Mouse (Mus musculus): ENCODE results near the gene Tecpr2. TPM values are rescaled to one million over a fixed set of nuclear protein-coding genes. Genes with fewer than 3 reads are reported as not detected.

Tecpr2 gene
- total and polyA plus RNA-seq, 2 experiments from 2014 or later: 4.9 to 22.9 TPM

DNA sequence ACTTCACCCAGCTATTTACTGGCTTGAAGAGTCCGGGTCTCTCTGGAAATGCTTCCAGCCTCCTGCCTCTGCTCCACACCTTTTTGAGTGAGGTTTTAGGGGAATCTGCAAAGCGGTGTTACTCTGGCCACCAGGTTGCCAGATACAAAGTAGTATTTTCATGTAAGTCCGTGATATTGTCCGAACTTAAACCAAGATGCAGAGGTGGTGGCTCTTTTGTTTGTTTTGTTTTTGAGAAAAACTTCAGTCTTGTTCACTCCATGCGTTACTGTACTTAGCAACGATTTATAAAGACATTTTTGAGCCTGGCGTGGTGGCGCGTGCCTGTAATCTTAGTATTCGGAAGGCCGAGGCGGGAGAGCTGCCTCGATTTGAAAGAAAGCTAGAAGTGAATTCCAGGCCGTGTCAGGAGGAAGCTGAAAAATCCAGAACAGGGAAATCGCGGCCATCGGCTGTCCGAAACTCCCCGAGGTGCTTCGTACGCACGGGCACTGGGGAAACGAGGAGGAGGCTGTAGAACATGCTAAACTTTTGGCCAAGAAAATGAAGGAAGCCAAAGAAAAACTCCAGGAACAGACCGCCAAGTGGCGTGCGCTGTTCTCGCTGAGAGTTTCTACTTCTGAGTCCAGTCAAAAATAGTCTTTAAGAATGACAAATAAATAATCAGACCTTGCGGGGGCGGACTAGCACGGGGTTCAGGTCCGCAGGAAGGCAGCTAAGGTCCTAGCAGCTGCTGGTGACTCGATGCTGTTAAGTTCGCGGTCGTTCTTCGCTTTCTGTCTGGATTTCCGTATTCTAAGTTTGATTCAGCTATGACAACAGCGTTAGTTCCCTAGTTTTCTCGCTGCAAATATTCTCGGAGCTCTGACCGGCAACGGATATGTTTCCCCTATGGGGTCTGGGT is 44.6 kb upstream of the Tecpr2 start:
- Histone ChIP-seq H3K4me1 (ENCODE audit: insufficient read depth, low read length) (0 out of 2 replicates have a peak, but pooled peaks cover 3% of the 10 kb centered on the region), H3K4me3 (ENCODE audit: low read depth, low read length) (peak overlapping the region; percentile 32), H3K36me3 (ENCODE audit: insufficient read depth, low read length) (no peaks in the 10 kb centered on the region), H3K9ac (replicated peaks; ENCODE audit: low read length, poor library complexity, severe bottlenecking) (0 out of 2 replicates have a peak overlapping the region, but pooled peaks have one; percentile 19), H3K27me3 (ENCODE audit: insufficient read depth, low read length) (peaks cover 20% of the 10 kb centered on the region; the same call in 1 of the 2 replicates), H3K27ac (ENCODE audit: low read depth, low read length) (no peak overlapping the region; the same call in 1 of the 2 replicates), H3K4me2 (ENCODE audit: low read depth, low read length, poor library complexity, severe bottlenecking) (peak overlapping the region; percentile 43), H3K9me3 (ENCODE audit: low read length) (no peaks in the 10 kb centered on the region)
- 0 out of 2 replicates have a peak, but pooled peaks have one; percentile 1 for TF ChIP-seq CTCF (IDR thresholded peaks at IDR 0.05)
- no peak for ATAC-seq (ENCODE audit: low FRiP score)
- 2% methylated on average over 42 of the region's 42 CpGs for WGBS
- DNase-seq (ENCODE audit: low spot score): peak; percentile 24

DNA sequence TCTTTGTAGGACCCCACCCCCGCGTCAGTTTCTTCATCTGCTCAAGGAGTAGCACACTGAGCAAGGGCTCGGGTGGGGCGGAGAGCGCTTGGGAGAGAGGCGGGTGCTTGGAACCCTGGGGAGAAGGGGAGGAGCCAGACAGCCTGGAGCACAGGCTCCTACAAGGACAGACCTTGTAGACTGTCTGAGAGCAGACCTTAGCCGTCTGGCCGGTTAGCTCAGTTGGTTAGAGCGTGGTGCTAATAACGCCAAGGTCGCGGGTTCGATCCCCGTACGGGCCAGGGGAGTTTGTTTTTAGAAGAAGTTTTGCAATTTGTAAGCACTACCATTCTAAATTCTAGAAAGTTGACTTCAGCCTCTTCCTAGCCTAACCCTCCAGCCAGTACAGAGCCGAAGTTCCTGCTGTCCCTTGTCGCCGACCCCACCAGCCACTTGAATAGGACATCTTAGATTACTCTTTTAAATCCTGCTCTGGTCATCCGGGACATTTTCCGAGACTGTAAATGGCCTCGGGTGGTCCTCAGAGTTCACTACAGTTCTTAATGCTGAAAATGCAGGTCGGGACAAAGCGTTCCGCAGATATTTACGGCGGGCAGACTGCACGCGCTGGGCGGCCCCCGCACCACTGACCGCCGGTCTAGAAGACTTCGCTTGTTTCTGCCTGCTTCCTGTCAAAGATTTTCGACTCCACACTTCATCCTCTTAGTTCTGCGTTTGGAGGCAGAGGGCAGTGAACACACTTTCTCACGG is 43.8 kb upstream of the Tecpr2 start:
- Histone ChIP-seq H3K4me2 (ENCODE audit: low read depth, low read length, poor library complexity, severe bottlenecking) (peak overlapping the region; percentile 43), H3K27ac (ENCODE audit: low read depth, low read length) (no peak overlapping the region; the same call in 1 of the 2 replicates), H3K4me3 (ENCODE audit: low read depth, low read length) (peak overlapping the region; percentile 32), H3K4me1 (ENCODE audit: insufficient read depth, low read length) (0 out of 2 replicates have a peak, but pooled peaks cover 3% of the 10 kb centered on the region), H3K36me3 (ENCODE audit: insufficient read depth, low read length) (no peaks in the 10 kb centered on the region), H3K9me3 (ENCODE audit: low read length) (no peaks in the 10 kb centered on the region), H3K9ac (replicated peaks; ENCODE audit: low read length, poor library complexity, severe bottlenecking) (0 out of 2 replicates have a peak overlapping the region, but pooled peaks have one; percentile 19), H3K27me3 (ENCODE audit: insufficient read depth, low read length) (peaks cover 20% of the 10 kb centered on the region; the same call in 1 of the 2 replicates)
- no peak for TF ChIP-seq CTCF (IDR thresholded peaks at IDR 0.05)
- peak; percentile 59 for ATAC-seq (ENCODE audit: low FRiP score)
- under 1% methylated on average over 36 of the region's 36 CpGs for WGBS
- DNase-seq (ENCODE audit: low spot score): peak; percentile 87

DNA sequence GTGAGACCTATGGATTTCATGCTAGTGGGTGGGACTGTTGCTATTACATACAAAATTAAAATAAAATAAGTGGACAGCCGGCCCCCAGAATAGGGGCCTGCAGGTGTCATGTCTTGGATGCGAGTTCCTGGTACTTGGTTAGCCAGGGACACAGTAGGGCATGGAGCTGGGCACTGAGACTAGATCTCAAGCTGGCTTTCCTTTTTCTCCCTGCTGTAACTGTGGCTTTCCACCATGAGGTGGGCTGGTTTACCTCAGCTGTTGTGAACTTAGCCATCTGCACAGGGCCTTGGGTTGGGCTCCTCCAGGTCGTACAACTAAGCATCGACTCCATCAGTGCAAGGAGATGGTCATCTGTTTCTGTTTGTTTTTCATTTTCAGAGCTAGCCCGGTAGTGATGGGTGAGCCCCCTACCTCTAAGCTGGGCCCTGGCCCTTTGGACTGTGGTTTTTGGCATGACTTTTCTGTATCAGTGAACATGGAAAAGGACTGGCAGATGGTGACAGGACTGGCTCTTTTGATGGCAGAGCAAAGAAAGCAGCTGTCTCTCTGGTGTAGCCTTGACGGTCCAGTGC is 42.8 kb upstream of the Tecpr2 start:
- no peak overlapping the region for H3K9ac ChIP-seq (replicated peaks; ENCODE audit: low read length, poor library complexity, severe bottlenecking)
- peaks cover 20% of the 10 kb centered on the region; the same call in 1 of the 2 replicates for H3K27me3 ChIP-seq (ENCODE audit: insufficient read depth, low read length)
- TF ChIP-seq CTCF (IDR thresholded peaks at IDR 0.05): no peak
- H3K4me1 ChIP-seq (ENCODE audit: insufficient read depth, low read length): peaks cover 11% of the 10 kb centered on the region
- no peak overlapping the region for H3K27ac ChIP-seq (ENCODE audit: low read depth, low read length)
- DNase-seq (ENCODE audit: low spot score): peak; percentile 33
- no peak overlapping the region for H3K4me3 ChIP-seq (ENCODE audit: low read depth, low read length)
- ATAC-seq (ENCODE audit: low FRiP score): no peak
- no peaks in the 10 kb centered on the region for H3K9me3 ChIP-seq (ENCODE audit: low read length)
- 67% methylated on average over 6 of the region's 6 CpGs for WGBS
- H3K4me2 ChIP-seq (ENCODE audit: low read depth, low read length, poor library complexity, severe bottlenecking): peak overlapping the region; percentile 43
- no peaks in the 10 kb centered on the region for H3K36me3 ChIP-seq (ENCODE audit: insufficient read depth, low read length)

DNA sequence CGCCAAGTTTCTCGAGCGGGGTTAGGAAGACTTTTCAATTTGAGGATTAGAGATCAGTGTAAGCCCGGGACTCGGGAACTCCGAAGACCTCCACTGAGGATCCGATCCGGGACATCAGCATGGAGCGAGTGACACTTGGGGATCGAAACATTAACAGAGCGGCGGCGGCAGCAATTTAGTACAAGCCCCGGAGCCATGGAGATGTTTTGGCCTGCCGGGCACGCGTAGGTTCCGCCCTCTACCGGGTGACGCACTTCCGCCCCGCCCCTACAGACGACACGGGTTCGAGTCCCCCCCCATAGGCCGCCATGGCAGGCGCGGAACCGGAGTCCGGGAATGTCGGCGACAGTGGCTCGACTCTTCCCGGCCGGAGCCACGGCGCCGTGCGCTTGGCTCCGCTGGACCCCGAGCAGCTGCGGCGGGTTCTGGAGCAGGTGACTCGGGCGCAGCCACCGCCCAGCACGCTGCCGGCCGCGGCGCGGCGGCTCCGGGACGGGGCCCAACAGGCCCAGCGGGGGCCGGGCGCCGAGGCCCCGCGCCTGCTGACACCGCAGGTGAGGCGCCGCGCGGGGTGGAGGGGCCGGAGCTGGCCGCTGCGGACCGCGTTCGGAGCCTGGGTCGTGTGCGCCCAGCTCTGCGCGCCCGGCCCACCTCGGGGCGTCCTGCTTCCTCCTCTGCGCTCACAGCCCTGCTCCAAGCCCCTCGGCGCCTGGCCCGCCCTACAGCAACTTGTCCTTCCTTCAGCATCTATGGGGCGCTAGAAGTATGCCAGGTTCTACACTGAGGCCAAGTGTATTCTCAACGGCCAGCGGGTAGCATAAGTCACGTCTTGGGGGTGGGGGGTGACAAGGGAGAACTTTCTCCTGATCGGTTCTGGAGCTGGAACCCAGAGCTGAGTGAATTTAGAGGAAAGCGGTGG is 38.8 kb upstream of the Tecpr2 start, which contains the start of gene Zfp839:
Gene Zfp839, plus strand, starts transcription at position 244 of the 919 bp plus-strand sequence.
- no peak; the same call in 1 of the 2 replicates for TF ChIP-seq CTCF (IDR thresholded peaks at IDR 0.05)
- H3K27ac ChIP-seq (ENCODE audit: low read depth, low read length): peak within 1 kb of the TSS; percentile 69
- peak within 1 kb of the TSS; percentile 79 for H3K4me2 ChIP-seq (ENCODE audit: low read depth, low read length, poor library complexity, severe bottlenecking)
- H3K4me1 ChIP-seq (ENCODE audit: insufficient read depth, low read length): peaks cover 11% of the 10 kb centered on the region
- no peaks in the 10 kb centered on the region for H3K9me3 ChIP-seq (ENCODE audit: low read length)
- peaks cover 7% of the 10 kb centered on the region; the same call in 1 of the 2 replicates for H3K27me3 ChIP-seq (ENCODE audit: insufficient read depth, low read length)
- DNase-seq (ENCODE audit: low spot score) (peak; percentile 82), ATAC-seq (ENCODE audit: low FRiP score) (peak; percentile 91)
- peak within 1 kb of the TSS; percentile 65 for H3K9ac ChIP-seq (replicated peaks; ENCODE audit: low read length, poor library complexity, severe bottlenecking)
- WGBS: under 1% methylated on average over 65 of the region's 89 CpGs
- peaks cover 4% of the 10 kb centered on the region for H3K36me3 ChIP-seq (ENCODE audit: insufficient read depth, low read length)
- H3K4me3 ChIP-seq (ENCODE audit: low read depth, low read length): peak within 1 kb of the TSS; percentile 64

DNA sequence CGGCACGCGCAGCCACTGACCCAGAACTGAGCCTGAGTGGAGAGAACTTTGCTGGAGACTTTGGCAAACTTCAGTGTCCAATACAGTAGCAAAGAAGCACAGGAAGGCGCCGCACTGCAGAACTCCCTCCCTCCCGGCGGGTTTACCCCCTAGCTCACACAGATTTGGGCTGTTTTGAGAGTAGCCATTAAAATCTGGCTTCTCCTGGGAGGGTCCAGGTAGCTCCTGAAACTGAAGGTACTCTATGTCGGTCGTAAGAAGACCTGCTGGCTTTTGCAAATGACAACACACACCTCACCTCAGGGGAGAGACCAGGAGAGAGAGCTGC is 38.2 kb upstream of the Tecpr2 start:
- peak overlapping the region; percentile 64 for H3K4me3 ChIP-seq (ENCODE audit: low read depth, low read length)
- H3K27ac ChIP-seq (ENCODE audit: low read depth, low read length): no peak overlapping the region
- H3K9me3 ChIP-seq (ENCODE audit: low read length): no peaks in the 10 kb centered on the region
- ATAC-seq (ENCODE audit: low FRiP score) (no peak), DNase-seq (ENCODE audit: low spot score) (no peak)
- H3K9ac ChIP-seq (replicated peaks; ENCODE audit: low read length, poor library complexity, severe bottlenecking): peak overlapping the region; percentile 65; the same call in 1 of the 2 replicates
- WGBS: 19% methylated on average over 9 of the region's 9 CpGs
- H3K4me1 ChIP-seq (ENCODE audit: insufficient read depth, low read length): peaks cover 11% of the 10 kb centered on the region
- peaks cover 10% of the 10 kb centered on the region for H3K36me3 ChIP-seq (ENCODE audit: insufficient read depth, low read length)
- peak overlapping the region; percentile 79 for H3K4me2 ChIP-seq (ENCODE audit: low read depth, low read length, poor library complexity, severe bottlenecking)
- TF ChIP-seq CTCF (IDR thresholded peaks at IDR 0.05): no peak
- peaks cover 7% of the 10 kb centered on the region; the same call in 1 of the 2 replicates for H3K27me3 ChIP-seq (ENCODE audit: insufficient read depth, low read length)
